Mouse (Mus musculus): ENCODE measurements around the gene Rhoa. TPM values are rescaled to one million over a fixed set of nuclear protein-coding genes. Genes with fewer than 3 reads are reported as not detected.

Rhoa gene
- polyA plus RNA-seq, 1 experiment from 2014 or later: 278 TPM

DNA sequence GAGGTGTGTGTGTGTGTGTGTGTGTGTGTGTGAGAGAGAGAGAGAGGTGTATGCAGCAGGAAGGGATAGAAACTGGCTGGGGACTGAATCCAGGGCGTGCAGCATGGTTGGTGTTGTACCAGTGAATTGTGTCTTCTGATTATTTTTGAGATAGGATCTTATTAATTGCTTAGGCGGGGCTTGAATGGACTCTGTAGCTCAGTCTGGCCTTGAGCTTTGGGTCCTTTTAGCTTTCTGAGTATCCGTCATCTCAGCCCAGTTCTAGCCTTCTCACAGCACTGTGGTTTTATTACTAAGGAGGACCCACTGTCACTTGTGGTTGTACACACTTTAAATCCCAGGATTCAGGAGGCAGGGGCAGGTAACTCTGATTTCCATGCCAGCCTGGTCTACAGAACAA lies 37.4 kb downstream of the Rhoa start:
- H3K9me3 ChIP-seq (ENCODE audit: control insufficient read depth, low read length): no peaks in the 10 kb centered on the region
- H3K4me2 ChIP-seq: no peak overlapping the region
- peaks cover 17% of the 10 kb centered on the region for H3K4me1 ChIP-seq (ENCODE audit: control insufficient read depth, insufficient read depth, low read length)
- ATAC-seq (ENCODE audit: low FRiP score) (no peak), DNase-seq (ENCODE audit: low spot score, missing footprints) (no peak)
- WGBS: 77% methylated on average over 3 of the region's 3 CpGs
- no peak overlapping the region for H3K4me3 ChIP-seq (ENCODE audit: low read depth, low read length)
- no peaks in the 10 kb centered on the region for H3K36me3 ChIP-seq (ENCODE audit: control insufficient read depth, insufficient read depth, low read length)
- H3K9ac ChIP-seq (ENCODE audit: low read length): no peak overlapping the region
- H3K27me3 ChIP-seq (ENCODE audit: control insufficient read depth, insufficient read depth, low read length): no peaks in the 10 kb centered on the region
- no peak overlapping the region for H3K27ac ChIP-seq (ENCODE audit: low read depth, low read length)

DNA sequence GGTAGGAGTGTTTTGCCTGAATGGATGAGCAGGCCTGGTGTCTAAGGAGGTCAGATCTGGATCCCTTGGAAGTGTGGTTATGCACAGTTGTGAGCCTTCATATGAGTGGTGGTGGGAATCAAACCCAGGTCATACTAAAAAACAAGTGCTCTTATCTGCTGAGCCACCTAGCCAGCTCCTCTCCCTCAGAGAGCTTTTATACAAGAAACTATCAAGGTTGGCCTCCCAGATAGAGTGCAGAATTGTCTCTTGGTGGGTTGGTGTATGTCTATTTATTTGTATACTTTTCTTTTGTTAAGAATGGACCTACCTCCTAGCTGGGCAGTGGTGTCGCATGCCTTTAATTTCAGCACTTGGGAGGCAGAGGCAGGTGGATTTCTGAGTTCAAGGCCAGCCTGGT lies 37.9 kb downstream of the Rhoa start:
- Histone ChIP-seq H3K4me1 (ENCODE audit: control insufficient read depth, insufficient read depth, low read length) (peaks cover 18% of the 10 kb centered on the region), H3K4me2 (no peak overlapping the region), H3K27me3 (ENCODE audit: control insufficient read depth, insufficient read depth, low read length) (no peaks in the 10 kb centered on the region), H3K4me3 (ENCODE audit: low read depth, low read length) (no peak overlapping the region), H3K9me3 (ENCODE audit: control insufficient read depth, low read length) (no peaks in the 10 kb centered on the region), H3K27ac (ENCODE audit: low read depth, low read length) (no peak overlapping the region), H3K36me3 (ENCODE audit: control insufficient read depth, insufficient read depth, low read length) (no peaks in the 10 kb centered on the region), H3K9ac (ENCODE audit: low read length) (no peak overlapping the region)
- DNase-seq (ENCODE audit: low spot score, missing footprints) (no peak), ATAC-seq (ENCODE audit: low FRiP score) (no peak)
- 97% methylated on average over 1 of the region's 1 CpGs for WGBS

DNA sequence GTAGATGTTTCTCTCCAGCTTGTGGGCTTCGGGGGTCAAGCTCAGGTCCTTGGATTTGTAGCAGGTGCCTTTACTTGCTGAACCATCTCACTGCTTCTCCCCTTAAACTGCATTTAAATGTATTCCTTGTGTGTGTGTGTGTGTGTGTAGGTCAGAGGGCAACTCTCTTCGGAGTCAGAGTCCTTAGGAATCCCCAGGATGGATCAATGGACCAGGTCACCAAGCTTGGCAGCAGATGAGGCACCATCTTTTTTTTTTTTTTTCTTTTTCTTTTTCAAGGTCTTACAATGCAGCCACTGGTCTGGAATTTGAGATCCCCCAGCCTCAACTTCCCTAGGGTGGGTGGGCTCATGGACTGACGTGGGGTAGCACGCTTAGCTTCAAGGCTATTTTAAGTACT lies 38.5 kb downstream of the Rhoa start:
- Histone ChIP-seq H3K36me3 (ENCODE audit: control insufficient read depth, insufficient read depth, low read length) (no peaks in the 10 kb centered on the region), H3K4me1 (ENCODE audit: control insufficient read depth, insufficient read depth, low read length) (peaks cover 18% of the 10 kb centered on the region), H3K27me3 (ENCODE audit: control insufficient read depth, insufficient read depth, low read length) (no peaks in the 10 kb centered on the region), H3K27ac (ENCODE audit: low read depth, low read length) (no peak overlapping the region), H3K9me3 (ENCODE audit: control insufficient read depth, low read length) (no peaks in the 10 kb centered on the region), H3K4me2 (no peak overlapping the region), H3K4me3 (ENCODE audit: low read depth, low read length) (no peak overlapping the region), H3K9ac (ENCODE audit: low read length) (no peak overlapping the region)
- WGBS: 81% methylated on average over 4 of the region's 4 CpGs
- DNase-seq (ENCODE audit: low spot score, missing footprints) (peak; percentile 75), ATAC-seq (ENCODE audit: low FRiP score) (no peak)

DNA sequence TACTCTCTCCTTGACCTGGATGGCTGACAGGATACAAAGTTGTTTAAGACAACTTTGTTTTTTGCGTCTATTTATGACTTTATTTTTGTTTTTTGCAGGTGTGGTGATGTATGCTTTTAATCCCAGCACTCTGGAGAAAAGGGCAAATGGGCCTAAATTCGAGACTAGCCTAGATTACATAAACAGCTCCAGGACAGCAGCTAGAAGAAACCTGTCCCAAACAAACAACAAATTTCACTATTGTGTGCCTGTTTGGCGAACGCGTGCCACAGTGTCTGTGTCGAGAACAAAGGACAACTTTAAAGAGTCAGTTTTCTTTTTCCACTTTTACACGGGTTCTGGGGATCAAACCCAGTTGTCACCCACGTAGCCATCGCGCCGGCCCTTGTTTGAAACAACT lies 41.1 kb downstream of the Rhoa start:
- Histone ChIP-seq H3K36me3 (ENCODE audit: control insufficient read depth, insufficient read depth, low read length) (peaks cover 11% of the 10 kb centered on the region), H3K9ac (ENCODE audit: low read length) (peak overlapping the region; percentile 88), H3K27ac (ENCODE audit: low read depth, low read length) (peak overlapping the region; percentile 92), H3K27me3 (ENCODE audit: control insufficient read depth, insufficient read depth, low read length) (no peaks in the 10 kb centered on the region), H3K4me2 (peak overlapping the region; percentile 80), H3K9me3 (ENCODE audit: control insufficient read depth, low read length) (no peaks in the 10 kb centered on the region), H3K4me1 (ENCODE audit: control insufficient read depth, insufficient read depth, low read length) (peaks cover 8% of the 10 kb centered on the region), H3K4me3 (ENCODE audit: low read depth, low read length) (peak overlapping the region; percentile 89)
- DNase-seq (ENCODE audit: low spot score, missing footprints) (no peak), ATAC-seq (ENCODE audit: low FRiP score) (peak; percentile 2; the same call in 1 of the 2 replicates)
- WGBS: 8% methylated on average over 11 of the region's 11 CpGs

DNA sequence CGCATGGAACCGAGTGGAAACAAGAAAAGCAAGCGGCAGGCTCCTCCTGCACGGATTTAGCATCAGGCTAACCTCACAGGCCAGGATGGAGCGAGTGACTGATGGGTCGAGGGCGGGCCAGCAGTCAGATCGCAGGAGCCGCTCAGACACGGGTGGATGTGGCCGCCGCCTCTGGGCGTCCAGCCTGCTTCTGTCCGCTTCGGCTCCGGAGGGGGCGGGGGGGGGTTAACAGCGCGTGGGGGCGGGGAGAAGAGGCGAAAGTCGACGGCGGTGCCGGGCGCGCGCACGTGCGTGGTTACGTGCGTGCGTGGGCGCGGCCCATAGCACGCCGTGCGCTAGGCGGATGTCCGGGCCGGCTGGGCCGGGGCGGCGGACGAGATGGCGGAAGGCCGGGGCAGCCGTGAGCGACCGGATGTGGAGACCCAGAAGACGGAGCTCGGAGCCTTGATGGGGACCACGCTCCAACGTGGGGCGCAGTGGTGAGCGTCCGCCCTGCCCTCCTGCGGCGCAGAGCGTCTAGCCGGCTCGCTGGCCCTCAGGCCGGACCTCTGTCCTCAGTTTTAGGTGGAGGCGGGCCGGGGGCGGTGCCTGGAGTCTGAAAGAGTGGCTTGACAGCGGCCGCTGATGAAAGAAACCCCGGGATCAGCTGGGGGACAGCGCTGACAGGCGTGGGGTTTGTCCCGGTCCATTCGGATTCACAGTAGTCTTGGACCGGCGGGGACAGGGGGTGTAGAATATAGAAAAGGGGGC lies 41.8 kb downstream of the Rhoa start, which contains the start of gene Usp4:
Gene Usp4 (plus strand): TSS at position 314 of the 750 bp plus-strand sequence.
- Histone ChIP-seq H3K9ac (ENCODE audit: low read length) (peak within 1 kb of the TSS; percentile 88), H3K9me3 (ENCODE audit: control insufficient read depth, low read length) (no peaks in the 10 kb centered on the region), H3K4me1 (ENCODE audit: control insufficient read depth, insufficient read depth, low read length) (peaks cover 8% of the 10 kb centered on the region), H3K4me2 (peak within 1 kb of the TSS; percentile 80), H3K27me3 (ENCODE audit: control insufficient read depth, insufficient read depth, low read length) (no peaks in the 10 kb centered on the region), H3K4me3 (ENCODE audit: low read depth, low read length) (peak within 1 kb of the TSS; percentile 89), H3K36me3 (ENCODE audit: control insufficient read depth, insufficient read depth, low read length) (peaks cover 17% of the 10 kb centered on the region), H3K27ac (ENCODE audit: low read depth, low read length) (peak within 1 kb of the TSS; percentile 92)
- under 1% methylated on average over 74 of the region's 75 CpGs for WGBS
- ATAC-seq (ENCODE audit: low FRiP score) (peak; percentile 96), DNase-seq (ENCODE audit: low spot score, missing footprints) (peak; percentile 99)

DNA sequence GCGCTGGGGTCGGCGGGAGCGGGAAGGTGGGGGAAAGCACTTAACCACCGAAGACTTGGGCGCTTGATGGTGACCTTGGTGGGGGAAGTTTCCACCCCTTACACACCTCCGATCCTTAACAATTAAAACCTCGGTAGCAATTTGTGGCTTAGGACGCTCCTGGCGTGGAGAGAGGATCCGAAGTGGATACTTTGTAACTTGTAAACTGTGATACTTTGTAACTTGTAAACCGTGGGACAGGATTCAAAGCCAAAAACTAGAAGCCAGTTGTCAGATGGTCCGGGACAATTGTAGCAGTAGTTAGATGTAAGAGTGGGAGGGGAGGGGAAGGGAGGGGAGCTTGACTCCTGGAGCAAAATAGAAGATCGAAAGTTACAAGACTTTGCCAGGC lies 42.4 kb downstream of the Rhoa start:
- no peak for DNase-seq (ENCODE audit: low spot score, missing footprints)

DNA sequence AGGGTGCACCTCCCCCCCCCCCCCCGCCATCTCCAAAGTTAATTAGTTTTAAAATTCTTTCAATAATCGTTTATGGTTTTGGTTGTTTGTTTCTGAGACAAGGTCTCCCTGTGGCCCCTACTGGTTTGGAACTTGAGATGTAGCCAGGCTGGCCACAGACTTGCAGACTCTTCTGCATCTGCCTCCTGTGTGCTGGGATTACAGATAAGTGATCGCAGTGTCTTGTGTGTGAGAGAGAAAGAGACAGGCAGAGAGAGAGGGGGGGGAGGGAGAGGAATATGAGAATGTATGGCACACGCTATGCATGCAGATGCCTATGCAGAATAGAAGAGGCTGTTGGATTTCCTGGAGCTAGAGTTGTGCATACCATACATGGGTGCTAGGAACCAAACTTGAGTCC lies 43.8 kb downstream of the Rhoa start:
- H3K27ac ChIP-seq (ENCODE audit: low read depth, low read length): no peak overlapping the region
- no peak overlapping the region for H3K9ac ChIP-seq (ENCODE audit: low read length)
- no peak for ATAC-seq (ENCODE audit: low FRiP score)
- peaks cover 17% of the 10 kb centered on the region for H3K36me3 ChIP-seq (ENCODE audit: control insufficient read depth, insufficient read depth, low read length)
- no peaks in the 10 kb centered on the region for H3K27me3 ChIP-seq (ENCODE audit: control insufficient read depth, insufficient read depth, low read length)
- DNase-seq (ENCODE audit: low spot score, missing footprints): no peak
- H3K9me3 ChIP-seq (ENCODE audit: control insufficient read depth, low read length): no peaks in the 10 kb centered on the region
- H3K4me1 ChIP-seq (ENCODE audit: control insufficient read depth, insufficient read depth, low read length): peaks cover 8% of the 10 kb centered on the region
- no peak overlapping the region for H3K4me2 ChIP-seq
- 92% methylated on average over 4 of the region's 4 CpGs for WGBS
- no peak overlapping the region for H3K4me3 ChIP-seq (ENCODE audit: low read depth, low read length)

More for the DNA sequence above, 42.4 kb downstream of the Rhoa start:
- 9% methylated on average over 14 of the region's 14 CpGs for WGBS
- no peak for ATAC-seq (ENCODE audit: low FRiP score)
- H3K27ac ChIP-seq (ENCODE audit: low read depth, low read length): peak overlapping the region; percentile 92; the same call in 1 of the 2 replicates
- peak overlapping the region; percentile 89 for H3K4me3 ChIP-seq (ENCODE audit: low read depth, low read length)
- no peaks in the 10 kb centered on the region for H3K27me3 ChIP-seq (ENCODE audit: control insufficient read depth, insufficient read depth, low read length)
- peak overlapping the region; percentile 88 for H3K9ac ChIP-seq (ENCODE audit: low read length)
- H3K9me3 ChIP-seq (ENCODE audit: control insufficient read depth, low read length): no peaks in the 10 kb centered on the region
- peaks cover 8% of the 10 kb centered on the region for H3K4me1 ChIP-seq (ENCODE audit: control insufficient read depth, insufficient read depth, low read length)
- H3K4me2 ChIP-seq: peak overlapping the region; percentile 80
- peaks cover 17% of the 10 kb centered on the region for H3K36me3 ChIP-seq (ENCODE audit: control insufficient read depth, insufficient read depth, low read length)

DNA sequence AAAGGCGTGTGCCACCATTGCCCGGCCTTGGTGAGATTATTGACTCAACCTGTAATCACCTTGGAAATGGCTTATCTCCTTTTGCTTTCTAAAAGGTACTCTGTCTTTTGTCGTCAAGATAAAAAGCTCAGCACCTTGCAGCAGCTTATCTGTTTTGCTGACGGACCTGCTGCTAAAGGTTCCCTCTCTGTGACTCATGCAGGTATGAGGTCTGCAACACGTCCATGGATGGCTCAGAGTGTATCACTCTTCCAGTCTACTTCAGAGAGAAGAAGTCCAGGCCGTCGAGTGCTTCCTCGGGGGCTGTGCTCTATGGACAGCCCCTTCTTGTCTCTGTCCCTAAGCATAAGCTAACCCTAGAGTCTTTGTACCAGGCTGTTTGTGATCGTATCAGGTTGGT lies 72.3 kb downstream of the Rhoa start:
- no peak for DNase-seq (ENCODE audit: low spot score, missing footprints)
- WGBS: 93% methylated on average over 9 of the region's 9 CpGs

DNA sequence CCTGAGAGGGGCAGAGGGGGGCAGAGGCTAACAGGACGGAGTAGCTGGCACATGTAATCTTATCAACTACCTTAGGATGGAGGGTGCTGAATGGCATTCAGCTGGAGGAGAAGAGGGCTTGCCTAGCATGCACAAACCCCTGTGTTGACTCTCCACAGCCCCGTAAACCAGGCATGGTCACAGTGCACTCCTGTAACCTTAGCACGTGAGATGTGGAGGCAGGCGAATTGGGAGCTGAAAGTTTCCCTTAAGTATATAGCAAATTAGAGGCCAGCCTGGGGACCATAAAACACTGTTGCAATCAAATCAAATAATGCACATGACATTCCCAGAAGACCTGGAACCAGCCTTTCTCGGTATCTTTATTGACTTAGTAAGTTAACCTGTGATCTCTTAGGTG lies 72.8 kb downstream of the Rhoa start:
- H3K4me3 ChIP-seq (ENCODE audit: low read depth, low read length): no peak overlapping the region
- H3K4me2 ChIP-seq: no peak overlapping the region
- no peak for ATAC-seq (ENCODE audit: low FRiP score)
- H3K9me3 ChIP-seq (ENCODE audit: control insufficient read depth, low read length): no peaks in the 10 kb centered on the region
- no peak for DNase-seq (ENCODE audit: low spot score, missing footprints)
- H3K9ac ChIP-seq (ENCODE audit: low read length): no peak overlapping the region
- no peak overlapping the region for H3K27ac ChIP-seq (ENCODE audit: low read depth, low read length)
- peaks cover 27% of the 10 kb centered on the region for H3K36me3 ChIP-seq (ENCODE audit: control insufficient read depth, insufficient read depth, low read length)
- 96% methylated on average over 5 of the region's 5 CpGs for WGBS
- H3K27me3 ChIP-seq (ENCODE audit: control insufficient read depth, insufficient read depth, low read length): no peaks in the 10 kb centered on the region
- no peaks in the 10 kb centered on the region for H3K4me1 ChIP-seq (ENCODE audit: control insufficient read depth, insufficient read depth, low read length)

More for the DNA sequence above, 72.3 kb downstream of the Rhoa start:
- Histone ChIP-seq H3K27me3 (ENCODE audit: control insufficient read depth, insufficient read depth, low read length) (no peaks in the 10 kb centered on the region), H3K9ac (ENCODE audit: low read length) (no peak overlapping the region), H3K4me2 (no peak overlapping the region), H3K4me3 (ENCODE audit: low read depth, low read length) (no peak overlapping the region), H3K27ac (ENCODE audit: low read depth, low read length) (no peak overlapping the region), H3K9me3 (ENCODE audit: control insufficient read depth, low read length) (no peaks in the 10 kb centered on the region), H3K36me3 (ENCODE audit: control insufficient read depth, insufficient read depth, low read length) (peaks cover 32% of the 10 kb centered on the region), H3K4me1 (ENCODE audit: control insufficient read depth, insufficient read depth, low read length) (no peaks in the 10 kb centered on the region)
- ATAC-seq (ENCODE audit: low FRiP score): no peak
